Mouse (Mus musculus) ES-Bruce4 (cell line): ENCODE measurements around the gene Apc2.

Source experiments
- CTCF ChIP-seq: IDR thresholded peaks from one replicate; pipeline ENCODE4 v1.8.1; 2011; ENCODE audit warnings: low read depth, low read length
- EP300 ChIP-seq: IDR thresholded peaks from 2 replicates; pipeline ENCODE4 v1.6.1; 2011; ENCODE audit warnings: low read depth, low read length; ENCODE audit not compliant: insufficient read depth
- POLR2A ChIP-seq: IDR thresholded peaks from one replicate; pipeline ENCODE4 v1.8.1; 2011; ENCODE audit warnings: low read length; ENCODE audit not compliant: insufficient read depth

DNA sequence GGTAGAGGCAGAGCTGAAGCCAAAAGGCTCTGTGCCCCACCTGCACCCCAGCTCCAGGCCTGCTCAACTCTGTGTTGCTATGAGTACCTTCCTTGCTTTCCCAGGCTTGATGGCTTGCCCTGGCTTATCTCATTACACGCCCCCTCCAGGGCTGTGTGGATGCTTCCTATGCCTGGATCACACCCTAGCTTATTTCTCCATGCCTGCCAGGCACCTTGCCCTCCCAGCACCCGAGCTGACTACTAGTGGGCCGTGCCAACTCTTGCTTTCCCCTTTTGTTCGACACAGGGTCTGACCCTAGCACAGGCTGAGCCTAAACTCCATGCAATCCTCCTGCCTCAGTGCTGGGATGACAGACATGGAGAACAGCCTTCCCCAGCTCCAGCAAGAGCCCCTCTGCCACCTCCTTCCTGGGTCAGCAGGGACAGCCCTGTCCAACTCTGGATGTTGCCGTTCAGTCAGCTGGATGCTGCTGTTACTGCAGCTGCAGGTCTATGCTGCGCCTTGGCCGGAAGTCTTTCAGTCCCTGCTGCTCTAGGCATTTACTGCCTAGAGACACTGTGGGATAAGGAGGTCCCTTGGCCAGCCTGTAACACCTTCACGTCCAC lies 1.9 kb downstream of the Apc2 start:
- no peak for TF ChIP-seq CTCF
- no peak for TF ChIP-seq POLR2A
- TF ChIP-seq EP300, result no peak
